Mouse (Mus musculus) forelimb bud, embryonic 11.5 days (tissue): Measurements from ENCODE around the gene Nop58.
"Not testable (repeated sequence)": the region's sequence is repeated elsewhere in the genome, so short reads cannot be mapped to it uniquely, and the experiment has no call there.

Source experiments
- DNase-seq: peaks from one replicate; pipeline ENCODE4 v3.0.0-alpha.2; 2012; ENCODE audit warnings: low read depth, low spot score

Nop58 gene

DNA sequence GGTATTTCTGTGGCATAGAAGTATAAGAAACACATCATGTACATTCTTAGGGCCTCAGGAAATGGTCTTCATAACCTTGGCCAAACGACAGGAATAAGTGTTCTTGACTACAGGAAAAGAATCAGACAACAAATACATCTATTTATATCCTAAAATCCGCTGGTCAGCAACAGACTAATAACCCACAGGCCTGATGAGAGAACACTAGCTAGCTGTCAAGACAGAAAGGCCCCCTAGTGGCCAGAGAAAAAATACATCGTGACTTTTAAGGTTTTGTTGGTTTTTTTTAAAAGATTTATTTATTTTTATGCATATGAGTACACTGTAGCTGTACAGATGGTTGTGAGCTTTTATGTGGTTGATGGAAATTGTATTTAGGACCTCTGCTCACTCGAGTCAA is 35.1 kb downstream of the Nop58 start:
- peak; percentile 38 for DNase-seq

DNA sequence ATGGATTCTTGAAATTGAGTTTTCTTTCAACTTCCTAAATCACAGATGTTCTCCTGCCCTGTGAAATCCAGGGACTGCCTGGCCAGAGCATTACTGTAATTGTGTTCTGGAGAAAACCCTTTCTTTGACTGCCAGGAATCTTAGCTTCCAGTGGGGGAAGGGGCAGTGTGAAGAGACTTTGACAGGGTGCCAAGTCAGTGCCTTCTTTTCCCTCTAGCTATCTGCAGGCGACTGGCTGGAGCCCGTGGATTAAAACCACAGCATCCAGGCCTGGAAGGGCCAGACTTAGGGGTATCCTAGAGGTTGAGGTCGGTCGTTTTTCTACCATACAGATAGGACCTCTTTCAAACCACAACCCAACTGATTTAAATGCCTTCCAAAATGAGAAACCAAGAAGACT is 40.9 kb downstream of the Nop58 start:
- DNase-seq = no peak

DNA sequence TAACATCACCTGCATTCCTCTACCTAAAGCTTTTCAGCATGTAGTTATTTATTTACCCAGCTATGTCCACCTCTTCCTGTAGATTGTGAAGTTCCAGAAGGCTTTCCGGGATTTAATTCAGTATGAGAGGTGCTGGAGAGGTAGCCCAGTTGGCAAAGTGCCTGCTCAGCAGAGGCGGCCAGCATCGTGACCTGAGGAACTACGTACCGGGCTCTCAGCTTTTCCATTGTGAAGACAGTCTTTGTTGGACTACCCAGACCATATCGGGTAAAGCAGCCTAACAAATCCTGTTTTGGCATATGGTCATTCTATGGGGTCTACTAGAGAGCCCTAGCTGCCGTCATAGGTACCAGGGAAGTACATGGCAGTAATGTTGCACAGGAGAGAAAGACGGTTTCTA is 45.3 kb downstream of the Nop58 start:
- DNase-seq = no peak

DNA sequence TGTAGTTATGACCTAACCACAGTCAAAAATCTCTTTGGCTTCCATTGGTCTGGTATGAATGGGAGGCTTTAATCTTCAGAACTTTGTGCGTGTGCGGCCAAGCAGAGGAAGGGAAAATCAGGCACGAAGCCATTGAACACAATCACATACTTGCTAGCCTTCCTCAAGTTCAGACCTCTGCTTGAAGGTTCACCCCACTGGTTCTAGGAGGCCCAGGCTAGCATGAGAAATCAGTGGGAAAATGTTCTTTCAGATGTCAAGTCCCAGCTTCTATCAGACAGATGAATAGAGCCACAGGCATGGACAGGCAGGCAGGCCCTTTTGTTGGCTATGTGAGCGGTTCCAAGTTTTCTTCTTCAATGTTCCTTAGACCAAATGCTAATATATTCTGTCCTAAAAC is 46.0 kb downstream of the Nop58 start:
- no peak for DNase-seq

DNA sequence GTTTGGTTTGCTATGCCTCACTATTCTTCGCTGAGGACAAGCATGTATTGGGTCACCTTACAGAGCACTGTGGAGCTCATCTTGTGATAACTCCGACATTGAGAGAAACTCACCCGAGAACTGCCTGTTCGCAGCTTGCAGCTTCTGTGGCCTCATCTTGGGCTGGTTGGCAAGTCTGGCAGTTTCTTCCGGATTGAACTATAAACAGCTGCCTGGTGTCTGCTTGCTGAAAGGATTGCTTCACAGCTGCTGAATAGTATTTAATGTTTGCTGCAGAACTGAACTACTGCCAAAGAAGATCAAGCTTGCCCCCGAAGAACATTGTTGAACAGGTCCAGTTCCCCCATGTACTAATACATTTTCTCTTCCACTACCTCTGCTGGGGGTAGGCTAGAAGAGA is 49.3 kb downstream of the Nop58 start:
- no peak for DNase-seq

DNA sequence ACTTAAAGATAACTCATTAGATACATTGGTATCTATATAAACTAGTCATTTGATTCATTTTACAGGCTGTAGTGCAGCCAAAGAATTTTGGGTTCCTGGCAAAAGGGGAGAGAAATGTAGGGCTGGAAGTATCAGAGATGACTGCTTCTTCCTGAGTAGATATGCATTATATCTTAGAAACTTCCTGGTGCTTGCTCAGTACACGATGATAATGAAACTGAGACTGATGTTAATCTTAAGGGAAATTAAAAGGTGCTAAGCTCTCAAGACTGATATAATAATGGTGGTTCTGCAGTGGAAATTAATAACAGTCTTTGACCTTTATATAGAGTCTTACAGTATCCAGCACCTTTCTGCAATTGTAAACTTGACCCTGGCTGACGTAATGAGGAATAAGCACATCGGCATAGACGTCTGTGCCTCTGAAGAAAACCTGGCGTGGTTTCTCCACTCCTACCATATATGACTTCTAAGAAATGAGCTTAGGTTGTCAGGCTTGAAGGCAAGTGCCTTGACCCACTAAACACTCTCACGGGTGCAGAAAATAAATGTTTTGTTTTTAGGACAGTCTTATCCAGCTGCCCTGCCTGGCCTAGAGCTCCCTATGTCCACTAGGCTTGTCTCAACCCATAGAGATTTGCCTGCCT is 54.1 kb downstream of the Nop58 start:
- DNase-seq = no peak

DNA sequence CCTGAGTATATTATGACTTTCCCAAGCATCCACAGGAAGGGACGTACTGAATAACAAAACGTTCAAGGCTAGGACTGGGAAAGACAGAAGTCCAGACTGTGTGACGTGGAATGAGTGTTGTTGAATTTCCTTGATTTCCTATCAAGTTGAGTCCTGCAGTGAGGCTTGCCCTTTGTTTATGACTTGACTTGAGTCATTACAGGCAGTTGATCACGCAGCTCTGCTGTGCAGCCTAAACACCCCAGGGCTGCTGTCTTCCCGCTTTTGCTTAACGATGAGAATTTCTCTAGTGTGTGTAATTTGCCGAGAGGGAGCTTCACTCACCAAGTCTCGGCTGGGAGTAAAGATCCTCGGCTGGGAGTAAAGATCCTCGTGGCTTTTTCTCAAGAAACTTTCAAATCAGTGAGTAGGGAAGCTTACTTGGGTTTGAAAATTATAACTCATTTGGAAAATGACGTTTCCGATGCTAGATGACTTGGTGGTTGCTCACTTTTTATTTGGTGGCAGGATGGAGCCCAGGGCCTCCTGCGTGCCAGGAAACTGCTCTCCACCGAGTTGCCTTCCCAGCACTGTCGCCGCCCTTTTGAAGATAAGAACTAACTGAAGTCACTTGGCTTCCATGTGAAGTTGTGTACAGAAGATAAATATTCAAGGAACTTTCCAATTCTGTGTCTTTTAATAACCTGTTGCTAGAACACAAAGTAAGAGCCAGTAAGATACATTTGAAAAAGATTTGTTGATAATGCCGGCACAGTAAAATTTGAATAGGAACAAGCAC is 55.0 kb downstream of the Nop58 start:
- no peak for DNase-seq

DNA sequence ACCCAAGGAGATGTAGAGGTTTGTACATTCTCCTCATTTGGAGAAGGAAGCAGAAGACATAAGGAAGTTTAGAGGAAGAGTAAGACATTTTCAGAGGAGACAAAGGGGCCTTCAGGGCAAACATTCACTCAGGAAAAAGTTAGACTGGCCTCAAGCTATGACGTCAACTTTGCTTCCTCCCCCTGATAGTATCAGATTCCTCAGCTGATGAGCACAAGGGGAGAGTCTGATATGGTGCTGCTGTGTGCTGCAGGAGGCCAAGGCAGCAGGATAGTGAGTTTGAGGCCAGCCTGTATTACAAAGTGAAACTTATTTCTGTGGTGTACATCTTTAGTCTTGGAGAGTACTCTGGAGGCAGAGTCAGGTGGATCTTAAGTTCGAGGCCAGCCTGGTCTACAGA is 64.3 kb downstream of the Nop58 start:
- no peak for DNase-seq

DNA sequence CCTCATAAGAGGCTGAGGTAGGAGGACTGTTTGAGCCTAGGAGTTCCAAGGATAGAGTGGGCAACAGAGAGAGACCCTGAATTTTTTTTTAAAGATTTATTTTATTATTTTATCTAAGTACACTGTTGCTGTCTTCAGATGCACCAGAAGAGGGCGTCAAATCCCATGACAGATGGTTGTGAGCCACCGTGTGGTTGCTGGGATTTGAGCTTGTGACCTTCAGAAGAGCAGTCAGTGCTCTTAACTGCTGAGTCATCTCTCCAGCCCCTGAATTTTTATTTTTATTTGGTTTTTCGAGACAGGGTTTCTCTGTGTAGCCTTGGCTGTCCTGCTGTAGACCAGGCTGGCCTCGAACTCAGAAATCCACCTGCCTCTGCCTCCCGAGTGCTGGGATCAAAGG is 65.0 kb downstream of the Nop58 start:
- DNase-seq = not testable (repeated sequence)

DNA sequence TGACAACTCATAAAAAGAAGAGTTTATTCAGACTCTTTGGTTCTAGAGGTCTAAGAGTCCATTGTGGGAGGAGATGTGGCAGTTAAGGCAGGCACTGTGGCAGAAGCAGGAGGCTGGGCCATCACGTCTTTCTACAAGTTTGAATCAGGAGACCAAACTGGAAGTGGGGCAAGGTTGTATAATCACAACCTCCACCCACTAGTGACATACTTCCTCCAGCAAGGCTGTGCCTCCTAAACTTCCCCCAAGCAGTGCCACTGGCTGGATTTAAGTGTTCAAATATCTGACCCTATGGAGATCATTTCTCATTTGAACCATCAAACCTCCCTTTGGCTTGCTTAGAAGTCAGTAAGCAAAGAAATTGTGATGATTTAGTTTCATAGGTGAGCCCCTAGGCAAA is 70.5 kb downstream of the Nop58 start:
- DNase-seq = no peak

DNA sequence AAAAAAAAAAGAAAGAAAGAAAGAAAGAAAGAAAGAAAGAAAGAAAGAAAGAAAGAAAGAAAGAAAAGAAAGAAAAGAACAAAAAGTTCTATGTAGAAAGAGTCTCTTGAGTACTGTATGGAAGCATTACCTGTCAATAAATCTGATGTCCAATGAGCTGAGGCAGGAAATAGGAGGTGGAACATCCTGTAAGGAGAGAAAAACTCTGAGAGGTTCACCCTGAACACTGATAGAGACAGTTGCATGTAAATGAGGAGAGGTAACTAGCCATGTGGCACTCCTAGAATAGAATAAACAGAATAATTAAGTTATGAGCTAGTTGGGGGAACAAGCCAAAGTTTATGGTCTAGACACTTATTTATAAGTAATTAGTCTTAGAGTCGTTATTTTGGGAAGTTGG is 73.6 kb downstream of the Nop58 start:
- no peak for DNase-seq

DNA sequence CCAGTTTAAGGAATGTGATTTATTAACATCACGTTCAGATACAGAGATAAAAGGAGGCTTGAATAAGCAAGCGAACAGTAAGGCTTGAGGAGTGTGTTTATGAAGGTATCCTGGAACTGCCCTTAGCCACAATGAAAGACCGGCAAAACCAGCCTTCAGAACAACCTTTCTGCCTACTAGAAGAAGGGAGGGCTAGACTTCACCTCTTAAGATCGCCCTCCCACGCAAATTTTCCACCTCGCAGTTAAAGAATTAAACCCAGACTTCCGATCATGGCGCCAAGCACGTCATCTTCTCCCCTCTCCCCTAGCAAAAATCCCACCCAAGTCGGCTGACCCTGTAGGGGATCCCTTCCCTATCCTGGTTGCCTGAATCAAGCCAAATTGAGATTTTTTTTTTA is 77.4 kb downstream of the Nop58 start:
- DNase-seq = peak; percentile 62

DNA sequence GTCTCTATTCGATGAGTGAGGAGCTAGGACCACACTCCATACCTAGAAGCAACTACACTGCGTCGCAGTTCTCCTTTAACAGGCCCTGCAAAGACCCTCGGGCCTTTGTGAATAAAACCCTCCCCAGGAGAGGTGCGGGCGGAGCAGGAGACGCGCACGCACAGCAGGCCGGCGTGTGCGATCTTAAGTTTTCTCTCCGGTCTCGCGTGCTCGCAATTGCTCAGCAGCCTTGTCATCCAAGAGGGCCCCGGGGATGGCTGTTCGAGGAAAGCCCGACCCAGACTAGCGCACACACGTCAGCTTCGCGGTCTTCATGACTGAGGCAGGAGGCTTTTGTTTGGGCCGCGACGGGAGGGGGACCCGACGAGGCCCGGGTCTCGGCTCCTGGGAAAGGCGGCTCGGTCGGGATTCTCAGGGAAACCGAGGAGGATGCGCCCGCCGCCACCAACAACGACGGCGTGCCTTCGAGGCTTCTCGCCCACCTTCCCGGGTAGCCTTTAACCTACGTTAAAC is 77.9 kb downstream of the Nop58 start:
- DNase-seq = peak; percentile 59

DNA sequence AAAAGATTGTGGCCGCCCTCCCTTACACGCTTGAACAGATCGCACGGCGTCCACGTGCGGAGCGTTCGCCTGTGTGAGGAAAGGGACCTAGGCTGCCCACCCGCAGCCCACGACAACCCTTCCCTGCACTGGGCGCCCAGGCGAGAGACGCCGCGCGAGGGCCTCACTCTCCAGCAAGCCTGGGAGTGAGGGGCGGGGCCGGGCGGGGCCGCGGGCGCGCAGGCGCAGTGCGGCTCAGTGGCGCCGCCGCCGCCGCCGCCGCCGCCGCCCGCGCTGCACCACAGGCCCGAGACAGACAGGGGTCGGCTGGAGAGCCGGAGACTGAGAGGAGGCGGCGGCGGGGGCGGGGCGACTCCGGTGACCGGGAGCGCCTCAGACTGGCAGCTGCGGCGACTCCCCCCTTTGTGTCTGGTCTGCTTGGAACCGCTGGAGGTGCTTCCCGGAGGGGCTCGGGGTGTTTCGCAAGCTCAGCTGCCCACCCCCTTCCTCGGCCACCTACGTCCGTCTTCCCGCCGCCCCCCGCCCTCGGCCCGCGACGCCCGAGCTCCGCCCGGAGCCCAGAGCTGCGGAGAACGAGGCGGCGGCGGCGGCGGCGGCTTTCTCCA is 78.5 kb downstream of the Nop58 start, which contains the start of gene Bmpr2:
Gene Bmpr2 (plus strand): TSS at position 237 of the 605 bp plus-strand sequence.
- peak; percentile 83 for DNase-seq

DNA sequence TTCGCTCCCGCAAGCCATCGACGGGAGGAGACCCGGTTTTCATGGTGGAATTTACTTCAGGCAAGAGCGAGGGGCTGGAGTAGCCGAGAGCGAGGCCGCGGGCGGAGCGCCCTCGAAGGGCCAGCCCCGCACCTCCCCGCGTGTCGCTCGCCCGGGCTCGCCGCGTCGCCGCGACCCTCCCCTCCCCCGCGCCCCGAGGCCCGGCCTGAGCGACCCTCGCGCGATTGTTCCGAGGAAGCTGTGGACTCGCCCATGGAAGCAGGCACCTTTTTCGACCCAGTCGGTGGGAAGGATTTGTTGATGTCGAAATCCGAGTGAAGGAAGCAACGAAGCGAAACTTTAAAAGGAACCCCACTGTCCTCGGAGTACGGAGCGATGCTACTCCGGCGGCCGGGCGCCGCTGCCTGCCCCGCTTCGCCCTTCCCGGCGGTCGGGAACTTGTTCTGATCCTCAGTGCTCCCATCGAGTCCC is 79.0 kb downstream of the Nop58 start:
- peak; percentile 51 for DNase-seq

DNA sequence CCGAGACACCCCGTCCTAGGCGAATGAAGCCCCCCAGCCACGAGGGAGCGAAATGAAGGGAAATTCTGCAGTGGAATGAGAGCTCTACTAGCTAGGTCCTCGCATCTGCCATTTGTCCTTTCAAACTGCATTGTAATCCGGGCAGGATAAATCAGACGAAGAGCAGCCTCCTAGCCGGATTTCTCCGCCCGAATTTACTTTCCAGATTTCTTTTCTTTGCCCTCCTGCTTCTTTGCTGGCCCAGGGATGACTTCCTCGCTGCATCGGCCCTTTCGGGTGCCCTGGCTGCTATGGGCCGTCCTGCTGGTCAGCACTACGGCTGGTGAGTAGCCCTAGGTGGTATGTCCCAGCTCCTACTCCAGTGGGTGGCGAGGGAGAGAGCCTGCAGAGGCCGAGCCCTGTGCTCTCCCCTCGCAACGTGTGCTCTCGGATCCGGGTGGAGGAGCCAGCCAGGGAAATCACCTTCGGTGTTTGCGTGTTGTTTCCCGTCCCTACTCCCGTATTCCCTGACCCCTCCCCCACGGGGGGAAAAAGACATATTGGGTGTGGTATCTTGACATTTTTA is 79.7 kb downstream of the Nop58 start:
- DNase-seq = peak; percentile 16

DNA sequence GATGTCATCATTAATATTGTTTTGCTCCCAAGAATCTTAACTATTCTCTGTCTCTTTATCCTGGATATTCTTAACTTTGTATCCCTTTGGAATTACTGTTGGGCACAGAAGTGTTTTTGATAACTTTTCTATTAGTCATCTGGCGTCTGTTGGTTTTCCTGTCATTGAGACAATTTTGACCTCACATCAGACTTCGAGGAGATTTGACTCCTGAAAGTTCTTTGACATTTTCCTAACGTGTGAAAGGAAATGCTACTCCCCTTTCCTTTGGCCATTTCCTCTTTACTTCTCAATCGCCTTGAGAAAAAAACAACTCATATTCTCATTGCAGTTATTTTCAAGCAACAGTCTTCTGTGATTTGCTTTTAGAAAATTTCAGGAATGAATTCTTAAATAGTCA is 80.5 kb downstream of the Nop58 start:
- no peak for DNase-seq

DNA sequence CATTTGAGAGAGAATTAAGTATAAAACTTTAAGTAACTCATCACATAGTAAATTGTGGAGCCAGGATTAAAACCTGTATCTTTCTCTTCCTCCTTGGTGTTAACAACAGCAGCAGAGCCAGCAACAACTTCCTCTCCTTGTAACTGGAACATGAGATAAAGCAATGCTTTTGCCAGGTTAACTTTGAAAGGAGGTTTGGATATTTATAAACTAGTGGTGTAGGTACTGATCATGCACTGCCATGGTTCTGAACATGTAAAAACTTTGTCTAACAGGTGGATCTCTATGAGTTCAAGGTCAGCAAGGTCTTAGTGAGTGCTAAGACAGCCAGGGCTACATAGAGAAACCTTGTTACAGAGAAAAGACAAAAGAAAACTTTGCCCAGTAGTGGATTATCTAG is 81.9 kb downstream of the Nop58 start:
- DNase-seq = no peak
